Comparison of ENCODE assay signal across 24 mouse cellular contexts in genomic region chr16:73914936-73915335, GRCm38 (mm10).
"Had no signal": no experiment of that assay in that cellular context is flagged by ENCODE, and none has a peak within 500 bp of the region (broad histone marks: within the 10 kb centered on the region; RNA-seq: fewer than 3 reads in every experiment).

No protein-coding gene starts in this region.

- H3K4me3 ChIP-seq: heart, adult 2 months; heart, embryonic 15.5 days; hindbrain, embryonic 13.5 days; hindbrain, embryonic 15.5 days; kidney, embryonic 15.5 days; limb, embryonic 13.5 days; limb, embryonic 15.5 days; liver, embryonic 12.5 days had no signal

- H3K27ac ChIP-seq: heart, adult 2 months; heart, embryonic 15.5 days; hindbrain, embryonic 13.5 days; hindbrain, embryonic 15.5 days; hindbrain, postnatal 0 days; kidney, embryonic 15.5 days; kidney, postnatal 0 days; limb, embryonic 13.5 days; limb, embryonic 15.5 days; liver, embryonic 12.5 days had no signal

- H3K4me1 ChIP-seq: hindbrain, embryonic 13.5 days; hindbrain, embryonic 15.5 days; kidney, embryonic 15.5 days; limb, embryonic 13.5 days; limb, embryonic 15.5 days; liver, embryonic 12.5 days had no signal

- H3K9ac ChIP-seq: heart, embryonic 15.5 days; hindbrain, embryonic 13.5 days; hindbrain, embryonic 15.5 days; kidney, embryonic 15.5 days; limb, embryonic 13.5 days; limb, embryonic 15.5 days; liver, embryonic 12.5 days had no signal

- H3K36me3 ChIP-seq: heart, embryonic 15.5 days; hindbrain, embryonic 13.5 days; hindbrain, embryonic 15.5 days; kidney, embryonic 15.5 days; limb, embryonic 15.5 days; liver, embryonic 12.5 days had no signal

- H3K4me2 ChIP-seq: heart, embryonic 15.5 days; hindbrain, embryonic 13.5 days; hindbrain, embryonic 15.5 days; kidney, embryonic 15.5 days; limb, embryonic 13.5 days; limb, embryonic 15.5 days; liver, embryonic 12.5 days had no signal

- H3K9me3 ChIP-seq: heart, embryonic 15.5 days; hindbrain, embryonic 13.5 days; hindbrain, embryonic 15.5 days; kidney, embryonic 15.5 days; limb, embryonic 13.5 days; limb, embryonic 15.5 days; liver, embryonic 12.5 days had no signal

- H3K27me3 ChIP-seq: heart, embryonic 15.5 days; hindbrain, embryonic 13.5 days; hindbrain, embryonic 15.5 days; kidney, embryonic 15.5 days; limb, embryonic 13.5 days; limb, embryonic 15.5 days; liver, embryonic 12.5 days had no signal

- DNase-seq: gastrocnemius, postnatal 14 days; gastrocnemius, postnatal 36 days; heart, adult 11 months; heart, adult 2 months; heart, postnatal 14 days; heart, postnatal 36 days; kidney, adult 11 months; kidney, adult 2 months; kidney, adult 9 months; kidney, postnatal 14 days; kidney, postnatal 36 days; layer of hippocampus, adult 9-11 months; layer of hippocampus, postnatal 36 days; left cerebral cortex, postnatal 4 days had no signal

- ATAC-seq: hindbrain, postnatal 0 days; intestine, embryonic 16.5 days; liver, embryonic 12.5 days had no signal
